Mouse (Mus musculus): Measurements from ENCODE around the gene Wwox. TPM values are rescaled to one million over a fixed set of nuclear protein-coding genes. Genes with fewer than 3 reads are reported as not detected.
A peak's percentile ranks its signal among the peaks of the same experiment; 100 is the strongest.

The Wwox gene
- total RNA-seq, 4 experiments from 2014 or later = 14.4 to 17.9 (median 16.4) TPM

DNA sequence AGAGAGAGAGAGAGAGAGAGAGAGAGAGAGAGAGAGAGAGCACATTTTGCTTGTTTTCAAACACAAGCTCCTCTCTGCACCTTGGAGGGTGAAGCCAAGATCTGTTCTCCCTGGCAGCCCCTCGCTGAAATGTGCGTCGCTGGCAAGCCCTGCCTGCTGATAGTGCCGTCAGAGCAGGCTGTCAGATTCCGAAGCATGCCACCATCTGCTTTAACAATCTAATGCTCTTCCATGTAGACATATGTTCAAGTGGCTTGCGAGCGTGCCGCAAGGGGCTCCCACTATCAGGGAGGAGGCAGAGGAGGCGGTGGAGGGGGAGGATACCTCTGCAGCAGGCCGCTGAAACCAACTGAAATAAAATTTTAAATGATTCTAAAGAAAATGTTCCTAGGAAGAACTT is 714.6 kb downstream of the Wwox start:
- DNase-seq (ENCODE audit: low spot score in 2 of 2) = peak; percentile 56

DNA sequence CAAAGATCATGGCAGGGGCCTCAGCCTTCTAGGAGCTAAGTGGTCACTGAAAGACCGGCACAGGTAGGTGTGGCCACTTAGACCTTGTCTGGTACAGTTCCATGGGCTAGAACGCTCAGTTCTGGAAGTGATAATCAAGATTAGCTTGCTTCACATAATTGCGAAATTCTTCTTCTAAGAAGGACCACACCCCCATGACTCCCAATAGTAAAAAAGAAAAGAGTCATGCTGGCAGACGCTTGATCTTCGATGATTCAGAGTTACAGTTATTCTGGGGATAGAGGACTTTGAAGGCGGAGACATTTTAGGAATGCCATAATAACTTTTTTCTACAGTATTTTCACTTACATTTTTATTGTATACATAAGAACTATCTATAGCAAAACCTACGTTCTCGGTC is 716.7 kb downstream of the Wwox start:
- DNase-seq (ENCODE audit: low spot score in 2 of 2) = no peak

DNA sequence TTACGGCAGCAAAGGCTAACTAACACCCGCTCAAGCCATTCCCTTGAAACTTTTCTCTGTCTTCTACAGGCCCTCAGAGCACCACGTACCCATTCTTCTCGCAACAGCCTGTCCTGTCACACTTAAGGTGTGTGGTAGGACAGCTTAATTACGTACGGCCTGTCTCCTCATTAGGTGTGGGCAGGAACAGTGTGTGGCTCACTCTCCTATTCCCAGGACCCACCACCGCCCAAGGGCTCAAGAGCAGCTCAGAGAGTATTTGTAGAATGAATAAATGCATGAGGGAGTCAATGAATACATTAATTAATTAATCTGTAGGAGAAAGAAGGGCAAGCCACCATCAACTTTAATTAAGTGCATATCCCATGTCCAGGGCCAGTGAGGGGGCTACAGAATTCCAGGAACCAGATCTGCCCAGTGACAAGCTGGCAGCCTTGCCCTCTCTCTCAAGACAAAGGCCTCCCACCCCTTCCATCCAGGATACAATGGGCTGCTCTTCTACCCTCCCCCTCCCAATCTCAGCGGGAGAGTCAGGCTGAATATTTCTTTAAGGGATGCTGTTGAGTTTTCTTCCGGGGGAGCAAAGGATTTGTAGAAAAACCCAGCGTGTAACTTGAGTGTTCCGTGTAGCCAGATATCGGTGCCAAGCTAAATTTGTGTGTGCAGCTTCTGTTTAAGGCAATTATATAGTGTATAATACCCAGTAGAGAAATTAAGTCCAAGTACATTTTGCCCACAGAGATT is 718.7 kb downstream of the Wwox start:
- no peak for DNase-seq (ENCODE audit: low spot score in 2 of 2)

- peak in 1 of 2 experiments; percentile 28 for DNase-seq (ENCODE audit: low spot score in 2 of 2)
Observed at GRCm38 (mm10) chr8:115158721-115159111, 719.3 kb downstream of the Wwox start.

- peak in 1 of 2 experiments; percentile 34 for DNase-seq (ENCODE audit: low spot score in 2 of 2)
Observed at GRCm38 (mm10) chr8:115159208-115159607, 719.8 kb downstream of the Wwox start.

DNA sequence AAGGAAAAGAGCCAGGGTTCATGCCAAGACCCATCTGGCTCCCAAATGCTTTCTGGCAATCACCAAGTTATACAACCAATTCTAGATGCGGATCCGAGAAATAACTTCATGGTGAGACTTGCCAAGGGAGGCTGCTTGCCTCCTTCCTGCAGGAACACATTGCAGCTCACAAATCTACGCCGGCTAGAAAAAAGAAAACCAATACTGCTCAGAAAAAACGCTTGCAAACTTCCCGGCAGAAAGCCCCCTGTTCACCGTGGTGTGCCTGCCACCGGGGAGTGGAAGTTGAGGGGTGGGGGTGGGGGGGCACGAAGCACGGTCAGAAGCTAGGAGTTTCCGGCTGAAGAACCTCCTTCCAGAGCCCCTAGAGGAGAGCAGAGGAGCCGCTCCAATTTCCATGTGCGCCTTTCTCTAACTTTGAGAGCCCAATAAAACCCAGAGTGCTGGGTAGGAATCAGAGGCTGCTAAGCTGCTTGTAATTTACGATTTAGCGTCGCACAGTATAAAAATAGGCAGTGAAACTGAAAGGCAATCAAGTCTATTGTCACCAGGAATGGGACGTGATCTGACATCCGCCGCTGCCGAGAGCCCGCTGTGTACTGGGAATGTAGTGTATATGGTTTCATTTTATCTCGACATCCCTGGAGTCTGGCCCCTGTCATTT is 720.4 kb downstream of the Wwox start:
- DNase-seq (ENCODE audit: low spot score in 2 of 2) = peak in 1 of 2 experiments; percentile 41

DNA sequence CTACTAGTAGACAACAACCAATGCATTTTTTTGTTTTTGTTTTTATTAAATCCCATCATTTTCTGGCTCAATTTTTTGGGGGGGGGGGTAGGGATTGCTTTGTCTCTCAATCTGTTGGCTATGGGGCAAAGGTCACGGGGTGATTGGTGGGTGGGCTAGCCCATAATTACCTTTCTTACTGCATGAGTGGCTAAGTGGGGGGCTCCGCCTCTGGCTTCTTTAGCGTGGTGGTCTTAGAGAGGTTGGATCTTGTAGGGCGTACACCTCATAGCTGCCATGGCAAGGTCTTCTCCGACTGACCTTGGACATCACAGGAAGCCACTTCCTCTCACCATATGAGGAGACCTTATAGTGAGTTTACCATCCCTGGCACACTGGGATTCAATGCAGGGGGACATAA is 721.0 kb downstream of the Wwox start:
- DNase-seq (ENCODE audit: low spot score in 2 of 2) = no peak

DNA sequence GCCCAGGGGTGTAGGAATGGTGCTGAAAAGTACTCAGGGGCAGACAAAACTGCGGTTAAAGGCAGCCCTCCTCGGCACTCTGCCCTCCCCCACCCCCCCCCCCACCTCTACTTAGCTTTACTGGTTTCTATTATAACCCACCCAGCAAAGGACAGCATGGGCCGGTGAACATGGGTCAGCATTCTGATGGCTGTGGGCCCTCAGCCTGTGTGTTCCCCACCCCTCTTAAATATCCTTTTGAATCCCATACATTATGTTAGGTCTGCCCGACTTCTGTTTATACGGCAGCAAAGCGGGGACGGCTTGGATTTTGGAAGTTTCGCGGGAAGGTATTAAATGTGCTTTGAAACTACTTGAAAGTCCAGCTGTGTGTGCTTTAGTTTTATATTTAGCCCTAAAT is 722.1 kb downstream of the Wwox start:
- no peak for DNase-seq (ENCODE audit: low spot score in 2 of 2)

DNA sequence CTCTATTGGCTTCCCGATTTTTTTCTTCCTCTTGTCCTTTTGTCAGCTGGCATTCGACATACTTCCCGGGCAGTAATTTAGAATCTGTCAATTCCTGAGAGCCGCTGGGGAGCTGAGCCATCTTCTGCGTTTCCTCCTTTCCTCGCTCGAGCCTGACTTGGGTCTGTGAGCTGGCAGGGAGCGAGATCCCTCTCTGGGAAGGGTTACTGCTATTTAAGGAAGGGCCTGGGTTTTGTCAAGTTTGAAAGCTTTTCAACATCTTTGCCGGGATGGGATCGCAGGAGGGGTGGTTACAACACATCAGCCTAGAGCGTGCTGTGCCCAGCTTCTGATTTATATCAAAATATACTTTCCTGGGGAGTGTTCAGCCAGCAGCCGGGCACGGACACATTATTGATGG is 725.4 kb downstream of the Wwox start:
- DNase-seq (ENCODE audit: low spot score in 2 of 2) = no peak

- no peak for DNase-seq (ENCODE audit: low spot score in 2 of 2)
Observed at GRCm38 (mm10) chr8:115173634-115174081, 734.2 kb downstream of the Wwox start.

DNA sequence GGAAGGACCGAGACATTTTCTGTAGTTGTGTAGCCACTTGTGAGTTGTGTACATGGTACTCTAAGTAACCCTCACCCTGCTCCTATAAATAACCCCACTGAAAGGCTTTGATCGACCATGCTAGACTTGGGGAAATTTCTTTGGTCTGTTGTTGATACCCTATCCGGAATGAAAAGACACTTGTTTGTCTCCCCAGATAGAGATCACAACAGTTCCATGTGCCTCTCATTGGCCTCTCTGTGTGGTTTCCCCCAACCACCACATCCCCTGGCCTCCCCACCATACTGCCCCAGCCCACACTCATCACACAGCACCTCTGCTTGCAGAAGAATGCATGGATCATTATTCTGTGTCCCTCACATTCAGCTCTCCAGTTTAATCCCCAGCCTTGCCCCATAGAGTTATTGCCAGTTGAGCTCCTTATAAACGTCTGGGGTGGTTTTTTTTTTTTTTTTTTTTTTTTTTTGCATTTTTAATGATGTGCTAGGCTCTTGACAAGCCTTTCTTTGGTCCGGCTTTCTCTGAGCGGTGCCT is 746.0 kb downstream of the Wwox start:
- no peak for DNase-seq (ENCODE audit: low spot score in 2 of 2)

- no peak for DNase-seq (ENCODE audit: low spot score in 2 of 2)
Observed at GRCm38 (mm10) chr8:115186121-115186811, 746.8 kb downstream of the Wwox start.

- DNase-seq (ENCODE audit: low spot score in 2 of 2) = no peak
Observed at GRCm38 (mm10) chr8:115186882-115187281, 747.4 kb downstream of the Wwox start.

DNA sequence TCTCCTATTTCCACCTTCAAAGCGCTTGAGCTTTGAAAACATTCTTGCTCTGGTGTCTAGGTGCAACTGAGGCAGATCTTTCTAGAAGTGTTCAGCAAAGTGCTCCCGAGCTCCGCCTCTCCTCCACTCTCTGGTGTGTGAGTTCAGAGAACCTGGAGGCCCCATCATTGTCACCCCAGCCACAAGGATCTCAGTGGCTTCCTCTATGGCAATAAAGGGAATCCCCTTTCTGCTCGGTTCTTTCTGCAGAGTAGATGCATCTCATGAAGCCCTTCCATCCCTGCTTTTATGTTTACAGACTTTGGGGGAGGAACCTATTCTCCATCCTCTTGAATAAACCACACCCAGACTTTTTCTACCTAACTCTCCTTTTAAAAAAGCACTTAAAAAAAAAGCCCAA is 749.0 kb downstream of the Wwox start:
- DNase-seq (ENCODE audit: low spot score in 2 of 2) = no peak

DNA sequence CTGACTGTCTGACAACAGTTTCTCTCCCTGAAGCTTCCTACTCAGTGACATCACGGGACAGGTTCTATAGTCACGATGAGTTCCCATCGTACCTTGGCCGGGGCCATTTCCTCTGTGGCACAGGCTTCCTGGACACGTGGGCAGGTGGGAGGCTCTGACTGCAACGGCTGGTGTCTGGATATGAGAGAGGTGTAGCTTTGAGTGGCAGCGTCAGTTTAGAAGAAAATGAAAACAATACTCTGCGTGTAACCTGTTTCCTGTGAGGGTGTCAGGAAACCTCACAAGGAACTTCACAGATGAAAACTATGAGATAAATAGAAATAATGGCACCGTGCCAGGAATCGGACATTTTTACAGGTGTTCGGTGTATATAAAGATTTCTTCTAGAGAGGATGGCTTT is 750.4 kb downstream of the Wwox start:
- no peak for DNase-seq (ENCODE audit: low spot score in 2 of 2)

GRCm38 (mm10) chr8:115193767-115194166 is 754.3 kb downstream of the Wwox start:
- no peak for DNase-seq (ENCODE audit: low spot score in 2 of 2)

DNA sequence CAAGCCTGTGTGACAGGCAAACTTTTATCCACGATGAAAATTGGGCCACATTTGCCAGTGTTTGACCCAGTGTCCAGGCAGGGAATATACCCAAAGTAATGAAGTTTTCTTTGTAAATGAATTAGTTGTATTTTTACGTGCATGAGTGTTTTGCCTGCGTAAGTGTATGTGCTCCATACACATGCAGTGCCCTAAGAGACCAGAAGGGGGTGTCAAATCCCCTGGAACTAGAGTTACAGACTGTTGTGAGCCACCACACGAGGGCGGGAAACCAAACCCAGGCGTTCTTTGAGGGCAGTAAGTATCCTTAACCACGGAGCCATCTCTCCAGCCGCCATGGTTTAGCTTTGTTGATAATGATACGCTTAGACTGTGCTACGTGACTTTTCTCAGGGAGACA is 755.9 kb downstream of the Wwox start:
- DNase-seq (ENCODE audit: low spot score in 2 of 2) = no peak

DNA sequence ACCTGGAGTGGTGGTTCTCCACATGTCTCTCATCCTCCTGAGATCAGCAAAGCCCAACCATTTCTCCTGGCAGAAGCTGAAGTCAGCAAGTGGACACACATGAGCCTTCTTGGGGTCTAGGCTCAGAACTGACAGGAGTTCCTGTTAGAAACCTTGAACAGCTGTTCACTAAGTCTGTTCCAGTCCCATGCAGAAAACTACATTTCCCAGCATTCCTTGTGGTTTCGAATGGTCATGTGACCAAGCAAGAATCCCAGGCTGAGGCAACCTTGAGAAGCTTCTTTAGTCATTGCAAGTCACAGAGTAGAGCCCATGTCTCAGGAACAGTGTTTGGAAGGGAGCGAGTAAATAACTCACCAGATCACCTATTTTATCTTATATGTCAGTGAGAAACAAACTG is 757.4 kb downstream of the Wwox start:
- no peak for DNase-seq (ENCODE audit: low spot score in 2 of 2)

DNA sequence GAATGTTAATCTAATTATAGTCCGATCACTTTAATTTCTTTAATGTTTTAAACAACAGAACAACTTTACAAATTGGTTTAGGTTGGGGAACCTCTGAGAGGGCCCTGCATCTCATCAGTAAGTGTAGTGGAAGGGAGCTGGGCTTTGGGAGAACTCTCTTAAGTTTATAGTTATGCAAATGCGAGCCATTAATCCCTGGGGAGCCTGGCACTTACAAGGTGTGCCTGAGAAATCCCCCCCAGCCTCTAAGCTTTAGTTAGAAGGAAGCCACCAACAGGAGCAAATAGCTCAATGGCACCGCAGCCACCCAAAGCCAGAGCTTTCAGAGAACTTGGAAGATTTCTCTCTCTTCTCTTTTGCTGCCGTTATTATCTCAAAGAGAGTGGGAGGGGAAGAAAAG is 759.7 kb downstream of the Wwox start:
- DNase-seq (ENCODE audit: low spot score in 2 of 2) = no peak

- no peak for DNase-seq (ENCODE audit: low spot score in 2 of 2)
Observed at GRCm38 (mm10) chr8:115199616-115200150, 760.2 kb downstream of the Wwox start.

DNA sequence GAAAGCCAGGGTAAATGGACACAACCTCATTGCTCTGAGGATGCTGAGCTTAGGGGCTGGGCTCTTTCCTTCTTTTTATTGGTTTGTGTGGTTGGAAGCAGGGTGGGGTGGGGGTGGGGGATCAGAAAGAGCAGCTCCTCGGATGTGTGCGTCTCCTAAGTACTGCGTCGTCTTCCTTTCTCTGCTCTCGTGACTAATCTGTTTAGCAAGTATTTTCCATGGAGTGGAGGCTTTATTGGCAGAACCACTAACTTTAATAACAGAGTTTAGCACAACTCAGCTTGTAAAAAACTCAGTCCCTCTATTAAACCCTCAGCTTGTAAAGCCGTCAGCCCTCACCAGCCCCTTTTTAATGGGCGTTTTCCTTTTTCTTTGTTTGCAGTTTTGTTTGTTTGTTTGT is 762.3 kb downstream of the Wwox start:
- DNase-seq (ENCODE audit: low spot score in 2 of 2) = no peak

DNA sequence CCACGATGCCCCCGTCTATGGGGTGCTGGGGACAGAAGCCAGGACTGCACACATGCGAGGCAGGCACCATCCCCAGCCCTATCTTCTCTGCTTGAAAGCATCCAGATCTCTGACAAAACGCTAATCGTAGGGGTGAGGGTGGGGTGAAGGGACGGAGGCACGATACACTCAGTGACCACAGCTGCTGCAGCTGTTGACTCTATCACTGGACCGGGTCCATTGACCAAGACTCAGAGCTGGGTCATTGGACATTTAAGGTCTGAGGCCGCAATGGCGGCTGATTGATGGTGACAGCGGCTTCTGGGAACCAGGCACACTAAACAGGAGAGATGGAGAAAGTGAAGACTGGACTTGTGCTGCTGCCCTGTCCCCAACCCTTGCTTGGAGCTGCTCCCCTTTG is 768.0 kb downstream of the Wwox start:
- no peak for DNase-seq (ENCODE audit: low spot score in 2 of 2)
